Mouse (Mus musculus) C2C12 (cell line): ENCODE measurements around the gene Cp. TPM values are rescaled to one million over a fixed set of nuclear protein-coding genes. Genes with fewer than 3 reads are reported as not detected.

ENCODE experiments used
- H3K27me3 ChIP-seq: one replicate; pipeline ENCODE4 v1.6.1; 2011; ENCODE audit not compliant: control insufficient read depth, insufficient read depth, insufficient read length
- H3K36me3 ChIP-seq: one replicate; pipeline ENCODE4 v1.6.1; 2011; ENCODE audit not compliant: control insufficient read depth, insufficient read depth
- H3K4me3 ChIP-seq: one replicate; pipeline ENCODE4 v1.5.1; 2011; ENCODE audit warnings: mild to moderate bottlenecking, control low read depth; ENCODE audit not compliant: poor library complexity, insufficient read depth, severe bottlenecking
- H3K79me2 ChIP-seq: one replicate; pipeline ENCODE4 v1.6.1; 2011; ENCODE audit not compliant: control insufficient read depth, insufficient read depth
- H3K79me3 ChIP-seq: one replicate; pipeline ENCODE4 v1.6.1; 2011; ENCODE audit warnings: low read depth, control low read depth
- H3ac ChIP-seq: one replicate; pipeline ENCODE3; 2011; ENCODE audit warnings: low read depth; ENCODE audit not compliant: control insufficient read depth, insufficient read length
- CEBPB ChIP-seq: IDR thresholded peaks from one replicate; pipeline ENCODE4 v1.6.1; 2011; ENCODE audit warnings: low read depth, mild to moderate bottlenecking, control low read depth, moderate library complexity
- CTCF ChIP-seq: IDR thresholded peaks from one replicate; pipeline ENCODE4 v1.5.1; 2011; ENCODE audit not compliant: control insufficient read depth, insufficient read depth, insufficient read length
- FOSL1 ChIP-seq: IDR thresholded peaks from one replicate; pipeline ENCODE4 v1.8.0; 2011; ENCODE audit warnings: mild to moderate bottlenecking, low read length; ENCODE audit not compliant: poor library complexity, insufficient read depth, severe bottlenecking
- MAX ChIP-seq: IDR thresholded peaks from one replicate; pipeline ENCODE4 v1.6.1; 2011; ENCODE audit warnings: mild to moderate bottlenecking, control low read depth
- MYOD1 ChIP-seq: IDR thresholded peaks from one replicate; pipeline ENCODE4 v1.6.1; 2011; ENCODE audit warnings: low read depth; ENCODE audit not compliant: control insufficient read depth, insufficient read length
- MYOG ChIP-seq: IDR thresholded peaks from one replicate; pipeline ENCODE4 v1.6.1; 2011; ENCODE audit not compliant: control insufficient read depth, insufficient read length; ENCODE audit errors: extremely low read depth
- USF1 ChIP-seq: IDR thresholded peaks from one replicate; pipeline ENCODE4 v1.6.1; 2011; ENCODE audit warnings: low read depth, mild to moderate bottlenecking, control low read depth, moderate library complexity
- polyA plus RNA-seq: library from polyadenylated mRNA; unstranded; fragments of >200 nt; fragmentation: generic; extraction: Trizol; gene quantifications from one replicate; pipeline ENCODE4 v1.2.1, GENCODE M21; 2012; ENCODE audit warnings: missing spikeins

Gene Cp
- polyA plus RNA-seq, 1 experiment = 1.7 TPM

GRCm38 (mm10) chr3:20023832-20024231 lies 67.0 kb downstream of the Cp start:
- no peaks in the 10 kb centered on the region for H3K79me2 ChIP-seq
- H3K79me3 ChIP-seq = no peaks in the 10 kb centered on the region
- H3K27me3 ChIP-seq = no peaks in the 10 kb centered on the region
- TF ChIP-seq CEBPB (no peak), MAX (no peak), FOSL1 (no peak), CTCF (no peak), MYOD1 (no peak), USF1 (no peak), MYOG (no peak)
- H3ac ChIP-seq = no peak overlapping the region
- H3K36me3 ChIP-seq = peaks cover 78% of the 10 kb centered on the region
- no peak overlapping the region for H3K4me3 ChIP-seq

DNA sequence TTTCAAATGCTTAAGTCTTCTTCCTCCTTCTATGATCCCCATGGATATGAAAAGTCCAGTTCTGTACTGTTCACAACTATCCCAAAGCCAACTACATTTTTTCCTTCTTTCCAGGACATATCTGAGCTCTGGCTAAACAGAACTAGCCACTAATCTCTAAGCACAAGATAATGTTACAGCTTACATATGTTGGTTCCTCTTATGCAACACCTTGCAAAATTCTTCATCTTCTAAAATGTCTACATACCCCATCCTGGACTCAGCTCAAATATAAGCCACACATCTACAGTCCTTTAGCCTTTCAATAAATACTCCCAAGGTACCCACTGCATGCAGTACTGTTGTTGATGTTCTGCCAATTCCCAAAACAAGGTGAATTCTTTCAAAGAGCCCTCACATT lies 69.6 kb downstream of the Cp start:
- Histone ChIP-seq H3ac (no peak overlapping the region), H3K36me3 (peaks cover 70% of the 10 kb centered on the region), H3K27me3 (no peaks in the 10 kb centered on the region), H3K79me2 (no peaks in the 10 kb centered on the region), H3K4me3 (no peak overlapping the region), H3K79me3 (peaks cover 4% of the 10 kb centered on the region)
- no peak for TF ChIP-seq CEBPB
- no peak for TF ChIP-seq FOSL1
- no peak for TF ChIP-seq MAX
- no peak for TF ChIP-seq USF1
- TF ChIP-seq MYOD1 = no peak
- no peak for TF ChIP-seq MYOG
- TF ChIP-seq CTCF = no peak

DNA sequence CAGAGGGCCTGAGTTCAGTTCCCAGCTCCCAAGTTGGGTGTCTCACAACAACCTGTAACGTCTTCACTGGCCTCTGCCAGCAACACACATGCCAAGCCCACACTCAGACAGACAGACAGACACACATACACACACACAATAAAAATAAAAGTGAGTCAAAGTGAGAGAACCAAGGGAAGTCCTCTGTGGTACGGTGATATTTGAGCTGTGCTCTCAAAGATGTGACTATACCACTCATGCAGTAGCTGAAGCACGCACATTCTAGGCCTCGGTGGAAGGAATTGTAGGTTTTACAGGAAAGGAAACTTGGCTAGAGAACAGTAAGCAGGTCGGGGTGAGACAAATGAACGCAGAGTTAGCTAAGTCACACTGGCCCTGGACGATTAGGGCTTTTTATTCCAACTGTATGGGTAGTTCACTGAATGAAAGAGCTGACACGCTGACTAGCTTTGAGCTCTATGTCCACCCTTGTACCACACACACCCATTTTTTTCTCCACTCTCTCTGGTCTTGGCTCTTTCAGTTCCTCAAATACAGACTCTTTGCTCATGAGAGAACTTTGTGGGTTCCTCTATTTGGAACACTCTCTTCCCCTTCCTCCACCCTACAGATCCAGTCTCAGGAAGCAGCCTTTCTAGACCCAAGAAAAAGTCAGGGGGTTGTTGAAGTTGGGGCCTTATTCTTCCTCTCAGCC lies 70.3 kb downstream of the Cp start:
- no peak for TF ChIP-seq MYOG
- TF ChIP-seq FOSL1 = no peak
- TF ChIP-seq USF1 = no peak
- TF ChIP-seq MYOD1 = no peak
- TF ChIP-seq CTCF = no peak
- no peak for TF ChIP-seq CEBPB
- no peak for TF ChIP-seq MAX

GRCm38 (mm10) chr3:20027788-20028187 lies 70.9 kb downstream of the Cp start:
- TF ChIP-seq MYOG (no peak), CTCF (no peak), FOSL1 (no peak), MAX (no peak), MYOD1 (no peak), USF1 (no peak), CEBPB (no peak)
- Histone ChIP-seq H3K36me3 (peaks cover 60% of the 10 kb centered on the region), H3K4me3 (no peak overlapping the region)

More for the DNA sequence above, 70.3 kb downstream of the Cp start:
- Histone ChIP-seq H3K79me2 (no peaks in the 10 kb centered on the region), H3K27me3 (no peaks in the 10 kb centered on the region), H3K36me3 (peaks cover 67% of the 10 kb centered on the region), H3ac (no peak overlapping the region), H3K4me3 (no peak overlapping the region), H3K79me3 (peaks cover 4% of the 10 kb centered on the region)

DNA sequence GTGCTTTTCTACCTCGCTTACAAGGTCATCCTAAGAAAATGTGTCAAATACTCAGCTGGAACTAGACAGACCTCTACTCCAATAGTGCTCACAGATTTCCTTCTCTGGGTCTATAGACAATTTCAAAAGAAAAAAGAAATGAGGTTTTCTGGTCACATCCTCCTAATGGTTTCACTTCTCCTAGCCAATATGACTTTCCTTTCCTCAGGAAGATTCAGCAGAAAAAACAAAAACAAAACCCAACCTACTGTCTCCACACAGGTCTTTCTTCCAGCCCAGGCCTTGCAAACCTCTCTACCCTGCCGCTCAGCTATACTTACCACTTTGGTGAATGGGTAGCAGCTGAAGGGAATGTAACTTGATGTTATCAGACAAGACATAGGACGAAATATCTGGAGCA lies 71.8 kb downstream of the Cp start:
- Histone ChIP-seq H3K27me3 (no peaks in the 10 kb centered on the region), H3K36me3 (peaks cover 54% of the 10 kb centered on the region), H3K79me3 (peaks cover 8% of the 10 kb centered on the region), H3K79me2 (peaks cover 10% of the 10 kb centered on the region), H3ac (no peak overlapping the region), H3K4me3 (no peak overlapping the region)
- TF ChIP-seq CTCF (no peak), MYOD1 (no peak), MAX (no peak), USF1 (no peak), MYOG (no peak), FOSL1 (no peak)

More at GRCm38 (mm10) chr3:20027788-20028187, 70.9 kb downstream of the Cp start:
- Histone ChIP-seq H3K79me3 (peaks cover 5% of the 10 kb centered on the region), H3ac (no peak overlapping the region), H3K79me2 (peaks cover 3% of the 10 kb centered on the region), H3K27me3 (no peaks in the 10 kb centered on the region)

DNA sequence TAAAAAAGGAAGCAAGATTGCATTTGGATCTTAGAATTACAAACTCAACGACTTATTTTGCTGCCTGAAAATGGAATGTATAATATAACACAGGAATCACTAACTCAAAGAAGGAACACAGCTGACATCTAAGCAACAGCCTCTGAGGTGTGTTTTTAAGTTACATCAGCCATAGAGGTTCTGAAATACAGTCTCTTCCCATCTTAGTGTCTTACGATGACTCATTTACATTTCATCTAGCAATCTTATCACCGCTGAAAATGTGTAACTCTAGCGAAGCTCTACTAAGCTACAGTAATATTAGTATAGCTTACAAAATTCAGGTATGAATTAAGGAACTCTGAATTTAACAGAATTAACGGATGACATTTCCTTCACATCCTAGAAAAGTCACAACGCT lies 74.0 kb downstream of the Cp start:
- Histone ChIP-seq H3K79me2 (peaks cover 22% of the 10 kb centered on the region), H3K27me3 (no peaks in the 10 kb centered on the region), H3K36me3 (peaks cover 37% of the 10 kb centered on the region), H3K79me3 (peaks cover 17% of the 10 kb centered on the region), H3K4me3 (no peak overlapping the region), H3ac (no peak overlapping the region)
- TF ChIP-seq USF1 = no peak
- no peak for TF ChIP-seq CEBPB
- no peak for TF ChIP-seq MYOD1
- no peak for TF ChIP-seq FOSL1
- TF ChIP-seq CTCF = no peak
- no peak for TF ChIP-seq MYOG
- TF ChIP-seq MAX = no peak
